Mouse (Mus musculus) retina, postnatal 1 day (tissue): ENCODE data around the gene Skint1.
"Not testable (repeated sequence)": the region's sequence is repeated elsewhere in the genome, so short reads cannot be mapped to it uniquely, and the experiment has no call there.

Source experiments
- DNase-seq: peaks from one replicate; pipeline ENCODE4 v3.0.0-alpha.2; 2012

The Skint1 gene

DNA sequence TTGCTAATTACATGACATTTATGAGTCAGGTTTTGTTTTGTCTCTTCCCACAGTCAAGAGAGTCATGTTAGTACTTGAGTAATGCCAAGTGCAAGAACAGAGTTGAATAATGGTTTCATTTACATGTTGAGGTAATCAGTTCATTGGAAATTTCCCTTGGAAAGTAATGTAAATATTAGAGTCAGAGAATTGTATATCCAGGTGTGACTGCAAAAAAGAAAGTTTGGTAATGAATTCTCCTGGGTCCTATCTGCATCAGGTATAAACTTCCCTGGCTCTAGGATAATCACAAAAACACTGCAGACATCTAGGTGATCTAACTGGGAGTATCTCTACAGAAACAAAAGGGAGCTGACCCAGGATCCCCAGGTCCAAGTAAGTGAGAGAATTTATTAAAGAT lies at the start of gene Skint1:
Gene Skint1, plus strand, starts transcription at position 301 of the 400 bp plus-strand sequence.
- DNase-seq = no peak

DNA sequence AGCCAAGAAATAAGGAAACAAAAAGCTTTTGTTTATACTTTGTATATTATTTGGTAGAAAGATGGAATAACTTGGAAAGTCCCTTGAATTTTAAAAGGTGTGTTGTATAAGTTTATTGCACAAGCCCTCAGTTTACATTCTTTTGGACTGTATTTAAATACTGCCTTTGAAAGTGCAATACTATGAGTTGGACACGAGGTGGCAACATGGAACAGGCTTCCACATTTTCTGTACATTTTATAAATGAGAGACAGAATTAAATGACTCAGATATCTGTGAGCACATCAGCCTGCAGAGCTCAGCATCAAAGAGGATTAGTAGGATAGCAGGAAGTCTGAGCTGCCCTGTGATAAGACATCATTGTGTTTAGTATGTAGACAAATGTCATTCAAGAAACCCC lies 44.8 kb upstream of the Skint1 start:
- no peak for DNase-seq

DNA sequence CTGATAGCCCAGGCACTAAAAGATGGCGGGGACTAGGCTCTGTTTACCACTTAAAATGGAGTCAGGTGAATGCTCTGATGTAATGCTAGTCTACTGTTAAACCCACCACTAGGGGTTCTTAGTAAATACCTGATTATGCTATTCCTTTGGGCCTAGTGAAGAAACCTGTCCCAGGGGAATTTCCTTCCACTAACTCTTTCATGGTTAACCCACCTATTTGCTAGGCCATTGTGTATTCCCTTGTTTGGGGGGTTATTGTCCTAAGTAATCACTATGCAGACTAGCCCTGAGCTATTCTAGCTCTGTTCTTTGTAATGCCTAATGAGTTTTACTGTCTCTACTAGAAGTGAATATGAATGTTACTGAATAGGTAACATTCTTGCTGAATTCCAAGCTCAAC lies 42.8 kb upstream of the Skint1 start:
- not testable (repeated sequence) for DNase-seq

DNA sequence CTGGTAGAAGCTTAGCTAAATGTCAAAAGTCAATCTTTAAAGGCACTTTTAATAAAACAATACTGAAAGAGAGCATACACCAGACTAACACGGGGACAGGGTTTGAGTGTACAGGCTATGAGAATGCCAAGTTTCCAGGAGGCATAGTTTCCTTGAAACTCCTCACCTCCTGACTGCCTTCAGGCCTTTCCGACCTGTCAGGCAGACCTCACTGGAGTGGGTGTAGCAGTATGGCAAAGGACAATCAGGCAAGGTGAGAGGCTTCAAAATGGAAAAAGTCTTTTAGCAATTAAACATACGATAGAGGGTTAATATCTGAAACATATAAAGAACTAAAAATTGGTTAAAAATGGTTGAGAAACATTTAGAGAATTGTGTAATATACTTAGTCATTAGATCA lies 42.4 kb upstream of the Skint1 start:
- no peak for DNase-seq

DNA sequence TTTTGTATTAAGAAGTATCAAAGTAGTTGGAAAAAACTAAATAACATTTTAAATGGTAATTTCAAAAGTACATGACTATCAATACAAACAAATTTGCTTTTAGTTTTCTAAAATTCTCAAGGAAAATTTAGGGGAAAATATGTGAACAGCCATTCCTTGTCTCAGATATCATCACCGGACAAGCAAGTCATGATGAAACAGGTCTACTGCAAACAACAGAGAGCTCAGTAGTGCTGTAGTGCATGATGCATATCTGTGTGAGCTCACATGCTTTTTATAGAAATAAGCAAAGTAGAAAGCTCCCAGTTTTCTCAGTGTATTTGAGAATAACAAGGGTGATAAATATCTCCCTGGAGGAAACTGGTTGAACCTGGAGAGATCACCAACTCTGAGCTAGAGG lies 33.4 kb upstream of the Skint1 start, which contains the start of gene Skint7:
Gene Skint7, plus strand, starts transcription at position 301 of the 400 bp plus-strand sequence.
- no peak for DNase-seq

DNA sequence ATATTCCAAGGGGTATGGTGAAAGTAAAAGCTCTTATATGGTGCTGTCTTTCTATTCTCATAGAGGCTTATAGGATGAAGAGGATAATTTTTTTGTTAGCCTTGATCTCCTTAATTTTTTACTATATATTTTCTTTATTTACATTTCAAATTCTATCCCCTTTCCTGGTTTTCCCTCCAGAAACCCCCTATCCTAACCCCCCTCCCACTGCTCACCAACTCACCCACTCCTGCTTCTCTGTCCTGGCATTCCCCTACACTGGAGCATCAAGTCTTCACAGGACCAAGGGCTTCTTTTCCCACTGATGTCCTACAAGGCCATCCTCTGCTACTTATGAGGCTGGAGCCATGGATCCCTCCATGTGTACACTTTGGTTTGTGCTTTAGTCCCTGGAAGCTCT lies 65.6 kb downstream of the Skint1 start, which contains the start of gene Skint4:
Gene Skint4, plus strand, starts transcription at position 301 of the 400 bp plus-strand sequence.
- DNase-seq = no peak
